Mouse (Mus musculus) induced T-regulatory cell, adult 2 months (primary cell): Measurements from ENCODE around the gene Tmem178b.

Experiments used
- DNase-seq: peaks from one replicate; pipeline ENCODE4 v3.0.0-alpha.2; 2012; ENCODE audit warnings: low read depth

The Tmem178b gene

DNA sequence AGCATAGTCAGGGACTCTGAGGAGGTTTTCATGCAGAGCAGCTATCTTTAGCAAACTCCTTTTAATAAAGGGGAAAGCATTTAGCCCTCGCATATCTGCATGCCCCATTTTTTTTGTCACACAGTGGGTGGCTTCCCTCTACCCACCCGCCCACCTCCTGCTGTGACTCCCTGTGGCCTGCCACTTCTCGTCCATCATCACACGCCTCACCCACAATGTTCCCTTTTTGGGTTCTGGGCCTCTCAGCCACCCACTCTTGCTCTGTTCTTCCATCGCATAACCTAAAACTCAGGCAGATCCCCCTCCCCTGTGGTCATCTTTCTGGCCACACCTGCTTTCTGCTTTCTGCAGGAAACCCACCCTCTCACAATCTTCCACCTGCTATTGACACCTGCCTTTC lies 288.3 kb downstream of the Tmem178b start:
- no peak for DNase-seq

GRCm38 (mm10) chr6:40173559-40173958 lies 300.5 kb downstream of the Tmem178b start:
- DNase-seq: no peak

- DNase-seq: no peak
These were observed 304.8 kb downstream of the Tmem178b start for GRCm38 (mm10) chr6:40177870-40178269.

GRCm38 (mm10) chr6:40180551-40180950 lies 307.5 kb downstream of the Tmem178b start:
- DNase-seq: no peak

GRCm38 (mm10) chr6:40200661-40201060 lies 327.6 kb downstream of the Tmem178b start:
- no peak for DNase-seq

- no peak for DNase-seq
These were observed 329.5 kb downstream of the Tmem178b start for GRCm38 (mm10) chr6:40202602-40203001.

GRCm38 (mm10) chr6:40205380-40205779 lies 332.3 kb downstream of the Tmem178b start:
- no peak for DNase-seq

- DNase-seq: no peak
These were observed 334.9 kb downstream of the Tmem178b start for GRCm38 (mm10) chr6:40208014-40208413.

DNA sequence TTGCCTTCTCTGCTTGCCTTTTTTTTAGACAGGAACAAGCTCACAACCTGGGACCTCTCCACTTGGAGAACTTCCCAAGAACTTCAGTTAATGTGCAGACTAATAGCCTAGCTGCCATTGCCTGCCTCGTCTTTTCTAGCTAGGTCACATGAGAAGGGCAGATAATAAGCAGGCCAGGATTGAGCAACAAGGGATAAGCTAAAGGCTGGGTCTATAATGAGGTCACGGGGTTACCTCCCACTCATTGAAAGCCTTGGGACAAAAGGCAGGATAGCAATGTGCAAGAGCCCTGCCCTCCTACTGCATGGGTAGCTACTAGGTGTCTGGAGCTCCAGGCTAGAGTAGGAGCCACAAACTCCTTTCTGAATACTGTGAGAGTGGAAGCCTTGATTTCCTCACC lies 336.1 kb downstream of the Tmem178b start:
- DNase-seq: no peak

- no peak for DNase-seq
These were observed 344.1 kb downstream of the Tmem178b start for GRCm38 (mm10) chr6:40217154-40217553.

GRCm38 (mm10) chr6:40217651-40218050 lies 344.6 kb downstream of the Tmem178b start:
- DNase-seq: no peak

DNA sequence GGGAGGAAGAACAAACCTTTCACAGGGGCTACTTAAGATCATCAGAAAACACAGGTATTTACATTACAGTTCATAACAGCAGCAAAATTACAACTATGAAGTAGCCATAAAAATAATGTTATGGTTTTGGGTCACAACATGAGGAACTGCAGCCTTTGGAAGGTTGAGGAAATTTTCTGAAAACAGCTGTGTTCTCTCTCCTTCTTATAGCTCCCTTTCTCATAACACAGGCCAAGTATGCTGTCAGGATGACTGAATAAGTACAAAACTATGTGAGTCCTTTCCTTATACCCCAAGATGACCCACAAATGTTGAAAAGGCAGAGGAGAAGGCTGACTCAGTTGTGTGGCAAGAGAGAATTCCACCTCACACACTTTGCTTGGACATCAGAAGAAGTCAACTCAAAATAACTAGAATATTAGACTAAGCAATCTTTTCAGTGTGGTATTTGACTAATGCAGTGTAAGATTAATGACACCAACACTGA lies 347.6 kb downstream of the Tmem178b start:
- no peak for DNase-seq

GRCm38 (mm10) chr6:40225585-40226280 lies 352.7 kb downstream of the Tmem178b start:
- DNase-seq: no peak

- DNase-seq: no peak
These were observed 355.9 kb downstream of the Tmem178b start for GRCm38 (mm10) chr6:40228981-40229380.

DNA sequence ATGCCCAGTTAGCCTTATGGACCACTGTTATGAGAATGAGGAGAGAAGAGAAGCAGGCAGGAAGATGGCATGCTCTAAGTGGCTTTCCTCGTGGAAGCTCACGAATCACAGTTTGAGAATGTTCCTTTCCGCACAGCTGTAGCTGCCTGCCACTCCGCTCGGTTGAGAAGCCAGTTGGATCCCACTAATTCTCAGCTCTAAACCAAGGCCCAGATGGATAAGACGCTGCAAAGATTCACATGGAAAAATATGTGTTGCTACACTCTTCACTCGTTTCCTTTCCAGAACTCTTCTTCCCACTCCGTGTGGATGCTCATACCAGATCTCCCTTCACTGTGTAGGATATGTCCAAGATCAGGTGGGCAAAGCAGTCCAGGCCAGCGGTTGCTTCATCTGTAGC lies 356.9 kb downstream of the Tmem178b start:
- DNase-seq: no peak

- DNase-seq: no peak
These were observed 361.0 kb downstream of the Tmem178b start for GRCm38 (mm10) chr6:40234066-40234465.

DNA sequence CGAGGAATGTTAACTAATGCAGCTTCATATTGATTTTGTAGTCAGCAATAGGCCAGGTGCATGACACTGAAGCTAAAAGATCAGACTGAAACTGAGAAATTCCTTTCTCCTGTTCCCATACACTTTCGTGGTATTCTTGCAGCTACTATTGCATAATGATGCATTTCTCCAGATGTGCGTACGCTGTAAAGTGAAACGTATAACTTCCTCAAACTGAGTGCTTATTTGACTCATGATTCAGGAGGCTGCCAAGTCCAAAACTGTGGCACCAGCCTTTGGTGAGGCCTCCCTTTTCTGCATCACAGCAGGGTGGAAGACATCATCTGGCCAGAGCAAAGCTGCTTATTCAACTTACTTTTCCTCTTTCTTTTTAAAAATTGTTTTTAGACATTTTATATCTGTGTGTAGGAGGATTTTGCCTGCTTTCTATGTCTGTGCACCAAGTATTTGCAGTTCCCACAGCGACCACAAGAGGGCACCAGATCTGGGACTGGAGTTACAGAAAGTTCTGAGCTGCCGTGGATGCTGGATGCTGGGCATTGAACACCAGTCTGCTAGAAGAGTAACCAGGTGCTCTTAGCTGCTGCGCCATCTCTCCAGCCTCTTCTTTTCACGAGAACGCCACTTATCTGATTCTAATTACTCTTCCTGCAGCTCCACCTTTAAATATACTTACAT lies 362.9 kb downstream of the Tmem178b start:
- DNase-seq: peak; percentile 73

- DNase-seq: peak; percentile 63
These were observed 364.0 kb downstream of the Tmem178b start for GRCm38 (mm10) chr6:40236841-40237765.

GRCm38 (mm10) chr6:40238857-40239256 lies 365.8 kb downstream of the Tmem178b start:
- DNase-seq: no peak

DNA sequence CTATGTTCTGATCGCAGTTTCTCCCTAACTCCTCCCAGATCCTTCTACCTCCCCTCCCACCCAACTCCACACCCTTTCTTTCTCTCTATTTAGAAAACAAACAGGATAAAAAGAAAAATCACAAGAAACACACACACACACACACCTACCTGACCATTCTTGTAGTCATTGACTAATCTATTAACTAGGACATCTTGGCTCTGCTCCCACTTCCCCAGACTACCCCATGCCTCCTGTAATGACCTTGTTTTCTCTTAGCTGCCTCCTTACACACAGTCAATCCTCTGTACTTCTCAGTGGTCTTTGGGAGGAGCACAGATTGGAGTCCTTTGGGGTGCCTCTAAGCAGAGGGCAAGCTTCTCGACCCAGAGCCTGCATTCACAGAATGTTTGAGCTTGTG lies 367.6 kb downstream of the Tmem178b start:
- no peak for DNase-seq

- DNase-seq: no peak
These were observed 374.4 kb downstream of the Tmem178b start for GRCm38 (mm10) chr6:40247398-40247946.

- DNase-seq: no peak
These were observed 376.9 kb downstream of the Tmem178b start for GRCm38 (mm10) chr6:40249939-40250338.
